Mouse (Mus musculus): ENCODE measurements around the gene Lmntd1. TPM values are rescaled to one million over a fixed set of nuclear protein-coding genes. Genes with fewer than 3 reads are reported as not detected.

Gene Lmntd1
- polyA plus RNA-seq, 1 experiment from 2014 or later: 1.8 TPM

GRCm38 (mm10) chr6:145485986-145486605 is 128.0 kb downstream of the Lmntd1 start:
- Histone ChIP-seq H3K4me3 (ENCODE audit: low read length) (no peak overlapping the region), H3K36me3 (ENCODE audit: control insufficient read depth, insufficient read depth, low read length) (no peaks in the 10 kb centered on the region), H3K4me1 (ENCODE audit: control insufficient read depth, insufficient read depth, low read depth, low read length) (peaks cover 14% of the 10 kb centered on the region), H3K27ac (ENCODE audit: low read depth, low read length) (peak overlapping the region; percentile 13; the same call in 1 of the 2 replicates), H3K9ac (ENCODE audit: low read depth, low read length) (no peak overlapping the region), H3K9me3 (ENCODE audit: control insufficient read depth, low read length) (no peaks in the 10 kb centered on the region), H3K27me3 (replicated peaks; ENCODE audit: control insufficient read depth, insufficient read depth, low read length) (no peaks in the 10 kb centered on the region), H3K4me2 (ENCODE audit: low read length) (no peak overlapping the region)
- ATAC-seq: peak; percentile 66
- 49% methylated on average over 12 of the region's 12 CpGs for WGBS

DNA sequence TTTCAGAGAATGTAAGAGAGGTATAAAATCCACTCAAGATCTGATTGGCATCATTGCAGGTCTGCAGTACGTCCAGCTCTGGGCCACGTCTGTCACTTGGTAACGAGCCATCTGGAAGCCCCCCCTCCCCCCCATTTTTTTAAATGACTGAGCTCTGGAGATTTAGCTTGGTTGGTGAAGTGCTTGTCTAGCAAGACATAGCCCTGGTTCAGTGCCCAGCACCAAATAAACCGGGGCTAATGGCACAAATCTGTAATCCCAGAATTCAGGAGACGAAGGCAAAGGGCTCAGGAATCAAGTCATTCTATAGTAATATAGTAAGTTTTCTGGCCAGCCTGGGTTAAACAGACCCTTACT is 130.8 kb downstream of the Lmntd1 start:
- H3K27ac ChIP-seq (ENCODE audit: low read depth, low read length): no peak overlapping the region
- ATAC-seq: no peak; the same call in 1 of the 2 replicates

DNA sequence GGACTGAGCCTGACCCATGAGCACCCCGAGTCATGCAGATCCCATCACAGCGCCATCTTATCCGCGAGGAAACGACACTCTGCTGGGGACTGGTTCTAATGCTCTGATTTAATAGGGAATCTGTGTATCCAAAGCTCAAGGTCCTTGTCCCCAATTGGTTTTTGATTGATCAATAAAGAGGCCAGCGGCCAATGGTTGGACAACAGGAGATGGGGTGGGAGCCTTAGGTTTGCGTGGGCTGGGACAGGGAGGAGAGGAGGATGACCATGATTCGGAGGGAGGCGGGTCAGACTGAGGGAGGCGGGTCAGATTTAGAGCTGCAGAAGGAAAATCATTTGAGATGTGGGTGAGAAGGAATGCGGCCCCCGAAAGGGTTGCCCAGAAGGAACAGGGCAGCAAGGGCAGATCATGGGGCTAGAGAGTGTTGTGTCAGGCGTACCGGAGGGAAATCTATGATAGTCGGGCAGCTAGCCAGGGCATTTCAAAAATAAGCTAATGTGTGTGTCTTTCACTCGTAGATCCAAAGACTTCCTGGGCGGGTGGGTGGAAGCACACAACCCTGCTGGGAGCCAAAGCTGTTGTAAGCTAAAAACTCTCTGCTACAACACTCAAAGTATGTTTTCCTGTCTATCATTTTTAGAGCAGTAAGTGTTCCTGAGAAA is 131.3 kb downstream of the Lmntd1 start:
- 81% methylated on average over 17 of the region's 17 CpGs for WGBS

More for the DNA sequence above, 130.8 kb downstream of the Lmntd1 start:
- H3K4me3 ChIP-seq (ENCODE audit: low read length): no peak overlapping the region
- H3K9me3 ChIP-seq (ENCODE audit: control insufficient read depth, low read length): no peaks in the 10 kb centered on the region
- 36% methylated on average over 5 of the region's 5 CpGs for WGBS
- H3K27me3 ChIP-seq (replicated peaks; ENCODE audit: control insufficient read depth, insufficient read depth, low read length): no peaks in the 10 kb centered on the region
- H3K4me1 ChIP-seq (ENCODE audit: control insufficient read depth, insufficient read depth, low read depth, low read length): peaks cover 14% of the 10 kb centered on the region
- no peak overlapping the region for H3K9ac ChIP-seq (ENCODE audit: low read depth, low read length)
- no peaks in the 10 kb centered on the region for H3K36me3 ChIP-seq (ENCODE audit: control insufficient read depth, insufficient read depth, low read length)
- H3K4me2 ChIP-seq (ENCODE audit: low read length): no peak overlapping the region

GRCm38 (mm10) chr6:145481938-145482337 is 132.2 kb downstream of the Lmntd1 start:
- no peak overlapping the region for H3K27ac ChIP-seq (ENCODE audit: low read depth, low read length)
- WGBS: 27% methylated on average over 15 of the region's 15 CpGs
- H3K4me1 ChIP-seq (ENCODE audit: control insufficient read depth, insufficient read depth, low read depth, low read length): peaks cover 14% of the 10 kb centered on the region
- ATAC-seq: peak; percentile 81
- H3K9me3 ChIP-seq (ENCODE audit: control insufficient read depth, low read length): no peaks in the 10 kb centered on the region
- H3K36me3 ChIP-seq (ENCODE audit: control insufficient read depth, insufficient read depth, low read length): no peaks in the 10 kb centered on the region
- H3K4me2 ChIP-seq (ENCODE audit: low read length): no peak overlapping the region
- H3K9ac ChIP-seq (ENCODE audit: low read depth, low read length): no peak overlapping the region
- H3K27me3 ChIP-seq (replicated peaks; ENCODE audit: control insufficient read depth, insufficient read depth, low read length): no peaks in the 10 kb centered on the region
- H3K4me3 ChIP-seq (ENCODE audit: low read length): no peak overlapping the region

More for the DNA sequence above, 131.3 kb downstream of the Lmntd1 start:
- no peak for ATAC-seq
- Histone ChIP-seq H3K36me3 (ENCODE audit: control insufficient read depth, insufficient read depth, low read length) (no peaks in the 10 kb centered on the region), H3K4me2 (ENCODE audit: low read length) (no peak overlapping the region), H3K9me3 (ENCODE audit: control insufficient read depth, low read length) (no peaks in the 10 kb centered on the region), H3K4me3 (ENCODE audit: low read length) (no peak overlapping the region), H3K27me3 (replicated peaks; ENCODE audit: control insufficient read depth, insufficient read depth, low read length) (no peaks in the 10 kb centered on the region), H3K27ac (ENCODE audit: low read depth, low read length) (no peak overlapping the region), H3K9ac (ENCODE audit: low read depth, low read length) (no peak overlapping the region), H3K4me1 (ENCODE audit: control insufficient read depth, insufficient read depth, low read depth, low read length) (peaks cover 14% of the 10 kb centered on the region)

- WGBS: 76% methylated on average over 4 of the region's 4 CpGs
- Histone ChIP-seq H3K27me3 (replicated peaks; ENCODE audit: control insufficient read depth, insufficient read depth, low read length) (no peaks in the 10 kb centered on the region), H3K36me3 (ENCODE audit: control insufficient read depth, insufficient read depth, low read length) (no peaks in the 10 kb centered on the region), H3K4me2 (ENCODE audit: low read length) (no peak overlapping the region), H3K4me1 (ENCODE audit: control insufficient read depth, insufficient read depth, low read depth, low read length) (peaks cover 4% of the 10 kb centered on the region), H3K9me3 (ENCODE audit: control insufficient read depth, low read length) (no peaks in the 10 kb centered on the region), H3K9ac (ENCODE audit: low read depth, low read length) (no peak overlapping the region), H3K4me3 (ENCODE audit: low read length) (no peak overlapping the region), H3K27ac (ENCODE audit: low read depth, low read length) (no peak overlapping the region)
- ATAC-seq: no peak
These were observed 135.3 kb downstream of the Lmntd1 start for GRCm38 (mm10) chr6:145478821-145479271.

DNA sequence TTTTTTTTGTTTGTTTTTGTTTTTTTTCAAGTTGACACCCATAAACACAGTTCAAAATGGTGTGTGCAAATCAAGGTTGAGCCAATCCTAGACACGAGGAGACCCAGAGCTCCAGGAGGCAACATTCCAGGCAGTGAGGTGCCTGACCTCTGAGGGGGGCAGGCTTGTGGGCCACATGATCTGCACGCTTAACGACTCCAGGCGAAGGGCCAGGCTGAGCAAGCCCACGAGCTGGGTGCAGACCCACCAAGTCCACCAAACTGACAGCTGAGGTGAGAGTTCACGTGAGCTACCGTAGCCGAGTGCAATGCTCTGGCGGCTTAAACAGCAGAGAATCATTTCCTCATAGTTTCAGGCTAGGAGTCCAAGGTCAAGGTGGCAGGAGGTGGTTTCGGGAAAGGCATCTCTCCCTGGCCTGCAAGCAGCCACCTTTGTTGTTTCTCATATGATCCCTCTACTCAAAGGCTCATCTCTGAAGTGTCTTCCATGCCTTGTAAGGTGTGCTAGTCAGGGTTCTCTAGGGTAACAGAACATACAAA is 136.7 kb downstream of the Lmntd1 start:
- no peak overlapping the region for H3K9ac ChIP-seq (ENCODE audit: low read depth, low read length)
- no peaks in the 10 kb centered on the region for H3K9me3 ChIP-seq (ENCODE audit: control insufficient read depth, low read length)
- no peak overlapping the region for H3K4me3 ChIP-seq (ENCODE audit: low read length)
- no peak for ATAC-seq
- H3K27ac ChIP-seq (ENCODE audit: low read depth, low read length): no peak overlapping the region
- H3K27me3 ChIP-seq (replicated peaks; ENCODE audit: control insufficient read depth, insufficient read depth, low read length): no peaks in the 10 kb centered on the region
- 72% methylated on average over 10 of the region's 10 CpGs for WGBS
- H3K36me3 ChIP-seq (ENCODE audit: control insufficient read depth, insufficient read depth, low read length): no peaks in the 10 kb centered on the region
- H3K4me2 ChIP-seq (ENCODE audit: low read length): no peak overlapping the region
- peaks cover 4% of the 10 kb centered on the region for H3K4me1 ChIP-seq (ENCODE audit: control insufficient read depth, insufficient read depth, low read depth, low read length)

DNA sequence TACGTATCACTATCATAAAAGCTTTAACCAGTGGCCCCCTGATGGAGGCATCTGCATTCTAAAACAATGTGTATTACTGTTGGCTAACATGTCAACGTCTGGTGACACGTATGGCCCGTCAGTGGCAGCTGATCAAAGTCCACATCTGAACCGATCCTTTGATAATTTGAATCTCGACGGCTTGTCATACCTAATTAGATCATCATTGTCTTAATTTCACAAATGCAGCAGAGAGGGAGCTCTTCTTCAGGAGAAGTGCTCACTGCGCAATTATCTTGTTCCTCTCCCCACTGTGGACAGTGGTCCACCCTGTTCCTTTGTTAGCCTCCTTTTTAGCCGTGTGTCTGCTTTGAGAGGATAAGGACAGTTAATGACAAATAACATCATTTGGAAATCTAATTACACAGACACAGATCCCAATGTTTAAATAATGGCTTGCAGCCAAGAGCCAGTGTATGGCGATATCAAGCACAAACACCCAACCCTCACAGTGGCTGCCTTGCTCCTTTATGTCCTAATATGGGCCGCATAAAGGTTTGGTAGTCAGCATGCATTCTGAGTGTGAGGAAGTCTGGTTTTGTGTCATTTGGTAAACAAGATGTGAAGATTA is 142.4 kb downstream of the Lmntd1 start:
- no peak overlapping the region for H3K4me2 ChIP-seq (ENCODE audit: low read length)
- WGBS: 28% methylated on average over 11 of the region's 11 CpGs
- H3K36me3 ChIP-seq (ENCODE audit: control insufficient read depth, insufficient read depth, low read length): no peaks in the 10 kb centered on the region
- peaks cover 6% of the 10 kb centered on the region; the same call in 1 of the 2 replicates for H3K4me1 ChIP-seq (ENCODE audit: control insufficient read depth, insufficient read depth, low read depth, low read length)
- H3K9me3 ChIP-seq (ENCODE audit: control insufficient read depth, low read length): no peaks in the 10 kb centered on the region
- H3K27me3 ChIP-seq (replicated peaks; ENCODE audit: control insufficient read depth, insufficient read depth, low read length): no peaks in the 10 kb centered on the region
- no peak overlapping the region for H3K9ac ChIP-seq (ENCODE audit: low read depth, low read length)
- no peak for ATAC-seq
- no peak overlapping the region for H3K27ac ChIP-seq (ENCODE audit: low read depth, low read length)
- H3K4me3 ChIP-seq (ENCODE audit: low read length): no peak overlapping the region

GRCm38 (mm10) chr6:145469260-145469943 is 144.7 kb downstream of the Lmntd1 start:
- Histone ChIP-seq H3K9me3 (ENCODE audit: control insufficient read depth, low read length) (no peaks in the 10 kb centered on the region), H3K27ac (ENCODE audit: low read depth, low read length) (no peak overlapping the region), H3K27me3 (replicated peaks; ENCODE audit: control insufficient read depth, insufficient read depth, low read length) (no peaks in the 10 kb centered on the region), H3K4me2 (ENCODE audit: low read length) (no peak overlapping the region), H3K9ac (ENCODE audit: low read depth, low read length) (no peak overlapping the region), H3K4me3 (ENCODE audit: low read length) (no peak overlapping the region), H3K36me3 (ENCODE audit: control insufficient read depth, insufficient read depth, low read length) (no peaks in the 10 kb centered on the region), H3K4me1 (ENCODE audit: control insufficient read depth, insufficient read depth, low read depth, low read length) (peaks cover 6% of the 10 kb centered on the region; the same call in 1 of the 2 replicates)
- ATAC-seq: 0 out of 2 replicates have a peak, but pooled peaks have one; percentile 25
- 48% methylated on average over 8 of the region's 8 CpGs for WGBS
